Mouse (Mus musculus) heart, postnatal 0 days (tissue): ENCODE results near the gene Thoc5. TPM values are rescaled to one million over a fixed set of nuclear protein-coding genes. Genes with fewer than 3 reads are reported as not detected.

Experiments
- ATAC-seq: fragments of 200-750 bp; cut with Nextera tagmentation; 2 replicates; pipeline ENCODE4 v1.8.0; 2017; ENCODE audit warnings: low read depth, moderate number of reproducible peaks, moderate library complexity; ENCODE audit not compliant: insufficient read depth
- DNase-seq: peaks from one replicate; pipeline ENCODE4 v3.0.0-alpha.2; 2016; ENCODE audit warnings: low spot score
- H3K27ac ChIP-seq: fragments of 300-500 bp; sonication (generic); 2 replicates; pipeline ENCODE4 v1.5.1; 2014; ENCODE audit warnings: low read depth, mild to moderate bottlenecking
- H3K27me3 ChIP-seq: fragments of 300-500 bp; sonication (generic); 2 replicates; pipeline ENCODE4 v1.6.1; 2014; ENCODE audit warnings: low read length, mixed read lengths; ENCODE audit not compliant: control insufficient read depth, insufficient read depth
- H3K36me3 ChIP-seq: fragments of 300-500 bp; sonication (generic); replicated peaks from 2 replicates; pipeline ENCODE4 v1.6.1; 2014; ENCODE audit warnings: low read length, mixed read lengths; ENCODE audit not compliant: control insufficient read depth, insufficient read depth
- H3K4me1 ChIP-seq: fragments of 300-500 bp; sonication (generic); 2 replicates; pipeline ENCODE4 v1.6.1; 2014; ENCODE audit warnings: antibody characterized with exemption; ENCODE audit not compliant: control insufficient read depth, insufficient read depth
- H3K4me2 ChIP-seq: fragments of 300-500 bp; sonication (generic); 2 replicates; pipeline ENCODE4 v1.6.1; 2014; ENCODE audit warnings: low read depth, mild to moderate bottlenecking, low read length, moderate library complexity
- H3K4me3 ChIP-seq: fragments of 300-500 bp; sonication (generic); 2 replicates; pipeline ENCODE4 v1.5.1; 2014; ENCODE audit warnings: low read depth, low read length
- H3K9ac ChIP-seq: fragments of 300-500 bp; sonication (generic); replicated peaks from 2 replicates; pipeline ENCODE4 v1.6.1; 2014; ENCODE audit warnings: low read depth, low read length, mixed read lengths
- H3K9me3 ChIP-seq: fragments of 300-500 bp; sonication (generic); replicated peaks from 2 replicates; pipeline ENCODE4 v1.6.1; 2016; ENCODE audit warnings: low read length; ENCODE audit not compliant: control insufficient read depth
- CTCF ChIP-seq: IDR thresholded peaks from 2 replicates; pipeline ENCODE4 v1.5.1; 2016; ENCODE audit warnings: antibody characterized with exemption, control low read depth, low read depth
- EP300 ChIP-seq: IDR thresholded peaks from 2 replicates; pipeline ENCODE4 v1.6.1; 2016; ENCODE audit warnings: antibody characterized with exemption, low read depth
- WGBS: fragments of 180-500 bp; shearing (Covaris S2); extraction: QIAGEN DNeasy Blood & Tissue Kit; methylation state at CpG from one replicate; pipeline ENCODE4 v1.1.7; 2014; 5-methylcytosine and 5-hydroxymethylcytosine counted together
- microRNA-seq: library from miRNA; unstranded; fragments of <30 nt; microRNA quantifications from one replicate; pipeline ENCODE4, GENCODE M21; 2016
- polyA plus RNA-seq: library from polyadenylated mRNA; unstranded; fragments of >200 nt; fragmentation: Nextera tagmentation; extraction: Ambion mirVana; gene quantifications from 2 replicates; pipeline ENCODE4 v1.2.1, GENCODE M21; 2015
- total RNA-seq: library from RNA; depleted of rRNA; stranded (reverse); fragments of >200 nt; gene quantifications from 2 replicates; pipeline ENCODE4 v1.2.3, GENCODE M21; 2014; ENCODE audit warnings: low replicate concordance; rRNA removed

Thoc5 gene
- total and polyA plus RNA-seq, 2 experiments from 2014 or later, result 11.9 to 16.0 TPM

GRCm38 (mm10) chr11:4972967-4973870 is 78.1 kb downstream of the Thoc5 start:
- H3K27me3 ChIP-seq, result no peaks in the 10 kb centered on the region
- TF ChIP-seq CTCF (peak; percentile 87), EP300 (no peak)
- 50% methylated on average over 13 of the region's 13 CpGs for WGBS
- no peak overlapping the region for H3K4me3 ChIP-seq
- no peaks in the 10 kb centered on the region for H3K36me3 ChIP-seq
- ATAC-seq (peak; percentile 54; the same call in 1 of the 2 replicates), DNase-seq (peak; percentile 57)
- no peak overlapping the region for H3K27ac ChIP-seq
- no peaks in the 10 kb centered on the region for H3K9me3 ChIP-seq
- H3K4me1 ChIP-seq, result no peaks in the 10 kb centered on the region
- H3K4me2 ChIP-seq, result no peak overlapping the region
- no peak overlapping the region for H3K9ac ChIP-seq

GRCm38 (mm10) chr11:4973871-4974256 is 78.7 kb downstream of the Thoc5 start:
- 70% methylated on average over 2 of the region's 2 CpGs for WGBS
- Histone ChIP-seq H3K27me3 (no peaks in the 10 kb centered on the region), H3K36me3 (no peaks in the 10 kb centered on the region), H3K27ac (no peak overlapping the region), H3K9ac (no peak overlapping the region), H3K4me1 (no peaks in the 10 kb centered on the region), H3K4me2 (no peak overlapping the region), H3K4me3 (no peak overlapping the region), H3K9me3 (no peaks in the 10 kb centered on the region)
- ATAC-seq (no peak), DNase-seq (no peak)
- TF ChIP-seq EP300 (no peak), CTCF (no peak)

GRCm38 (mm10) chr11:4974376-4975122 is 79.4 kb downstream of the Thoc5 start:
- H3K27me3 ChIP-seq, result no peaks in the 10 kb centered on the region
- DNase-seq (no peak), ATAC-seq (0 out of 2 replicates have a peak, but pooled peaks have one; percentile 8)
- no peak overlapping the region for H3K4me3 ChIP-seq
- H3K36me3 ChIP-seq, result no peaks in the 10 kb centered on the region
- TF ChIP-seq EP300 (no peak), CTCF (no peak)
- no peaks in the 10 kb centered on the region for H3K9me3 ChIP-seq
- peak overlapping the region; percentile 59 for H3K27ac ChIP-seq
- 55% methylated on average over 11 of the region's 11 CpGs for WGBS
- no peak overlapping the region for H3K4me2 ChIP-seq
- no peak overlapping the region for H3K9ac ChIP-seq
- H3K4me1 ChIP-seq, result no peaks in the 10 kb centered on the region

GRCm38 (mm10) chr11:4975623-4976022 is 80.5 kb downstream of the Thoc5 start:
- no peaks in the 10 kb centered on the region for H3K9me3 ChIP-seq
- no peak overlapping the region for H3K4me2 ChIP-seq
- no peak overlapping the region for H3K9ac ChIP-seq
- H3K4me1 ChIP-seq, result no peaks in the 10 kb centered on the region
- H3K27ac ChIP-seq, result no peak overlapping the region
- H3K27me3 ChIP-seq, result no peaks in the 10 kb centered on the region
- peak; percentile 51; the same call in 1 of the 2 replicates for ATAC-seq
- TF ChIP-seq EP300 (no peak), CTCF (peak; percentile 85)
- WGBS, result 8% methylated on average over 14 of the region's 14 CpGs
- DNase-seq, result peak; percentile 68
- H3K4me3 ChIP-seq, result no peak overlapping the region
- no peaks in the 10 kb centered on the region for H3K36me3 ChIP-seq

Small RNA genes within 50 kb of the gene (microRNA-seq; reads per million reads assigned to microRNA genes)
- not detected for gene Mir6918

Other genes with a start within 250 kb of the Thoc5 start
- gene Uqcr10, start 191.0 kb upstream of the Thoc5 start, total RNA-seq, result 721 and 837 TPM in 2 replicates
- 3,434 and 3,656 TPM in 2 replicates for gene Uqcr10, start 191.0 kb upstream of the Thoc5 start, polyA plus RNA-seq
- gene Zmat5, start 190.6 kb upstream of the Thoc5 start, total RNA-seq, result 35.1 and 51.2 TPM in 2 replicates
- gene Zmat5, start 190.6 kb upstream of the Thoc5 start, polyA plus RNA-seq, result 50.5 and 54.1 TPM in 2 replicates
- not detected in 2 replicates for gene Cabp7, start 148.5 kb upstream of the Thoc5 start, total RNA-seq
- 0.07 TPM in 1 of 2 replicates, not detected in the other for gene Cabp7, start 148.5 kb upstream of the Thoc5 start, polyA plus RNA-seq
- 50.0 and 56.3 TPM in 2 replicates for gene Nf2, start 45.8 kb upstream of the Thoc5 start, total RNA-seq
- gene Nf2, start 45.8 kb upstream of the Thoc5 start, polyA plus RNA-seq, result 33.5 and 36.7 TPM in 2 replicates
- 7.4 and 8.0 TPM in 2 replicates for gene Nipsnap1, start 21.4 kb upstream of the Thoc5 start, total RNA-seq
- 10.1 and 10.6 TPM in 2 replicates for gene Nipsnap1, start 21.4 kb upstream of the Thoc5 start, polyA plus RNA-seq
- 0.04 TPM in 1 of 2 replicates, not detected in the other for gene Nefh, start 52.7 kb downstream of the Thoc5 start, total RNA-seq
- 0.03 and 0.07 TPM in 2 replicates for gene Nefh, start 52.7 kb downstream of the Thoc5 start, polyA plus RNA-seq
- 39.0 and 56.7 TPM in 2 replicates for gene Ap1b1, start 91.5 kb downstream of the Thoc5 start, total RNA-seq
- gene Ap1b1, start 91.5 kb downstream of the Thoc5 start, polyA plus RNA-seq, result 27.4 and 29.6 TPM in 2 replicates
- 2.7 TPM in 1 of 2 replicates, not detected in the other for gene Rasl10a, start 162.8 kb downstream of the Thoc5 start, total RNA-seq
- 0.85 and 1.1 TPM in 2 replicates for gene Rasl10a, start 162.8 kb downstream of the Thoc5 start, polyA plus RNA-seq
- gene Gas2l1, start 170.0 kb downstream of the Thoc5 start, total RNA-seq, result 21.9 and 28.5 TPM in 2 replicates
- gene Gas2l1, start 170.0 kb downstream of the Thoc5 start, polyA plus RNA-seq, result 11.5 and 12.0 TPM in 2 replicates
- 17.9 and 50.4 TPM in 2 replicates for gene Rhbdd3, start 203.6 kb downstream of the Thoc5 start, total RNA-seq
- 28.5 and 28.8 TPM in 2 replicates for gene Rhbdd3, start 203.6 kb downstream of the Thoc5 start, polyA plus RNA-seq
- 213 and 286 TPM in 2 replicates for gene Ewsr1, start 203.9 kb downstream of the Thoc5 start, total RNA-seq
- gene Ewsr1, start 203.9 kb downstream of the Thoc5 start, polyA plus RNA-seq, result 204 and 238 TPM in 2 replicates